Mouse (Mus musculus) gastrocnemius, postnatal 25 days (tissue): ENCODE measurements around the gene Mrpl39. TPM values are rescaled to one million over a fixed set of nuclear protein-coding genes. Genes with fewer than 3 reads are reported as not detected.

Experiments used
- DNase-seq: peaks from one replicate; pipeline ENCODE4 v3.0.0; 2022
- microRNA-seq, 2 experiments: library from miRNA; unstranded; fragments of <30 nt; microRNA quantifications; one replicate each; pipeline ENCODE4 v1.2.0; 2021; ENCODE audit warnings: borderline replicate concordance in 2 of 2
- total RNA-seq, 2 experiments: library from RNA; stranded (reverse); gene quantifications; 1 replicate in 1 of 2; 2 replicates in 1 of 2; pipeline ENCODE4 v1.2.3; 2021

Gene Mrpl39
- total RNA-seq, 2 experiments from 2014 or later, result 17.3 to 18.7 TPM

DNA sequence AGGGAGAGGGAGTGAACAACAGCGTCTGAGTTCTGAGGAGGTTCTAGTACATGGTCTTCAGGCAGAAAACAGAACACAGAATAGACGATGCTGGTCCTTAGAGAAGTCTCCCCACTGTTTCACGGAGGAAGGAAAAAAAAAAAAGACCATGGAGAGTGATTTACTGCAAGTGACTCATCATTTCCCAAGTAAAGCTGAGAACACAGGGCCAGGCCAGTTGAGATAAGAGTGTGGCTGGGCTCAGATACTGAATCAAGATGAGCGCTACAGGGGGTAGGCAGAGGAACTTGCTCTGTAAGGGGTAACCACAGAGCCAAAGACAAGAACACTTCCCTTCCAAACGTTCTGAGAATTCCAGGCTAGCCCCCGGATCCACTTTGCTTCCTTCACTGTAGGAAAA, 36.8 kb downstream of the Mrpl39 start:
- no peak for DNase-seq

GRCm38 (mm10) chr16:84696178-84696577, 39.4 kb downstream of the Mrpl39 start:
- DNase-seq, result no peak

GRCm38 (mm10) chr16:84681991-84682390, 53.6 kb downstream of the Mrpl39 start:
- no peak for DNase-seq

GRCm38 (mm10) chr16:84680760-84681159, 54.8 kb downstream of the Mrpl39 start:
- DNase-seq, result no peak

- DNase-seq, result no peak
Measured at GRCm38 (mm10) chr16:84677292-84677691, 58.2 kb downstream of the Mrpl39 start.

Small RNA genes lying within 50 kb of the gene (microRNA-seq; reads per million reads assigned to microRNA genes)
- 1,133 to 1,289 reads per million in 2 experiments for gene Mir155

Other genes with a start within 250 kb of the Mrpl39 start
- gene A730009L09Rik, start 220.6 kb downstream of the Mrpl39 start, total RNA-seq, result not detected
- gene Jam2, start 38.4 kb upstream of the Mrpl39 start, total RNA-seq, result 10 to 100 TPM; 13.5 to 18.1 TPM
- gene Gabpa, start 99.2 kb upstream of the Mrpl39 start, total RNA-seq, result 10 to 100 TPM; 20.3 to 22.4 TPM
- 1,000 to 10,000 TPM; 1,096 to 1,119 TPM for gene Atp5j, start 99.9 kb upstream of the Mrpl39 start, total RNA-seq